Mouse (Mus musculus) MEL (cell line): ENCODE measurements around the gene Tmem175. TPM values are rescaled to one million over a fixed set of nuclear protein-coding genes. Genes with fewer than 3 reads are reported as not detected.

ENCODE experiments used
- DNase-seq: peaks from one replicate; pipeline ENCODE4 v3.0.0; 2011; ENCODE audit warnings: low read depth, low spot score
- H3K27ac ChIP-seq: 2 replicates; pipeline ENCODE4 v1.5.1; 2012; ENCODE audit warnings: low read depth, mild to moderate bottlenecking, control low read depth, low read length, moderate library complexity; ENCODE audit not compliant: control insufficient read depth
- H3K27me3 ChIP-seq, 2 experiments: fragments of 150-350 bp in 1 of 2; sonication (generic) in 1 of 2; 2 replicates each; pipeline ENCODE4 v1.6.1; 2012; ENCODE audit warnings: low read length in 2 of 2, mild to moderate bottlenecking in 2 of 2, improper control_type of control experiment in 1 of 2, moderate library complexity in 1 of 2; ENCODE audit not compliant: insufficient read depth in 2 of 2, control insufficient read depth in 1 of 2
- H3K36me3 ChIP-seq, 2 experiments: 2 replicates each; pipeline ENCODE4 v1.6.1; 2012 to 2014; ENCODE audit warnings: low read length in 2 of 2, improper control_type of control experiment in 1 of 2, inconsistent platforms in 1 of 2, mild to moderate bottlenecking in 1 of 2; ENCODE audit not compliant: insufficient read depth in 2 of 2, control insufficient read depth in 1 of 2
- H3K4me1 ChIP-seq, 2 experiments: fragments of 150-350 bp in 1 of 2; sonication (generic) in 1 of 2; 2 replicates each; pipeline ENCODE4 v1.6.1; 2012; ENCODE audit warnings: low read length in 2 of 2, improper control_type of control experiment in 1 of 2, mild to moderate bottlenecking in 1 of 2; ENCODE audit not compliant: insufficient read depth in 2 of 2, control insufficient read depth in 1 of 2
- H3K4me3 ChIP-seq, 2 experiments: fragments of 150-350 bp in 1 of 2; sonication (generic) in 1 of 2; 2 replicates each; pipeline ENCODE4 v1.5.1; 2012; ENCODE audit warnings: low read depth in 2 of 2, low read length in 2 of 2, mild to moderate bottlenecking in 2 of 2, moderate library complexity in 2 of 2, control low read depth in 1 of 2, improper control_type of control experiment in 1 of 2; ENCODE audit not compliant: control insufficient read depth in 1 of 2, insufficient read depth in 1 of 2
- H3K79me2 ChIP-seq: 2 replicates; pipeline ENCODE4 v1.6.1; 2012; ENCODE audit warnings: mild to moderate bottlenecking, low read length, moderate library complexity; ENCODE audit not compliant: control insufficient read depth, poor library complexity, insufficient read depth
- H3K9ac ChIP-seq: 2 replicates; pipeline ENCODE4 v1.6.1; 2012; ENCODE audit warnings: low read depth, mild to moderate bottlenecking, control low read depth, low read length, moderate library complexity; ENCODE audit not compliant: control insufficient read depth, poor library complexity, severe bottlenecking
- H3K9me3 ChIP-seq: fragments of 150-350 bp; sonication (generic); replicated peaks from 2 replicates; pipeline ENCODE4 v1.6.1; 2012; ENCODE audit warnings: mild to moderate bottlenecking, low read length, improper control_type of control experiment, moderate library complexity; ENCODE audit not compliant: insufficient read depth
- E2F4 ChIP-seq: IDR thresholded peaks from 2 replicates; pipeline ENCODE4 v1.6.1; 2011; ENCODE audit warnings: low read depth, low read length, improper control_type of control experiment, borderline replicate concordance
- ELF1 ChIP-seq: IDR thresholded peaks from 2 replicates; pipeline ENCODE4 v1.6.1; 2014; ENCODE audit warnings: low read depth, mild to moderate bottlenecking, inconsistent platforms, low read length, improper control_type of control experiment, moderate library complexity
- ETS1 ChIP-seq: IDR thresholded peaks from 2 replicates; pipeline ENCODE4 v1.6.1; 2012; ENCODE audit warnings: low read depth, mild to moderate bottlenecking, inconsistent platforms, low read length, improper control_type of control experiment, moderate library complexity
- GABPA ChIP-seq: IDR thresholded peaks from 2 replicates; pipeline ENCODE4 v1.6.1; 2012; ENCODE audit warnings: low read depth, mild to moderate bottlenecking, inconsistent platforms, low read length, improper control_type of control experiment, moderate library complexity
- GATA1 ChIP-seq: IDR thresholded peaks from 2 replicates; pipeline ENCODE4 v1.6.1; 2011; ENCODE audit warnings: low read depth, low read length, improper control_type of control experiment
- HCFC1 ChIP-seq: IDR thresholded peaks from 2 replicates; pipeline ENCODE4 v1.6.1; 2012; ENCODE audit warnings: low read depth, mild to moderate bottlenecking, inconsistent platforms, low read length, improper control_type of control experiment, moderate library complexity
- JUND ChIP-seq: IDR thresholded peaks from 2 replicates; pipeline ENCODE4 v1.6.1; 2011; ENCODE audit warnings: low read depth, mild to moderate bottlenecking, improper control_type of control experiment, low read length
- KAT2A ChIP-seq: conservative IDR thresholded peaks from 2 replicates; pipeline ENCODE4 v1.6.1; 2012; ENCODE audit warnings: low read depth, low read length, improper control_type of control experiment, inconsistent platforms
- MAX ChIP-seq: IDR thresholded peaks from 2 replicates; pipeline ENCODE4 v1.6.1; 2011; ENCODE audit warnings: low read length, improper control_type of control experiment
- MXI1 ChIP-seq: IDR thresholded peaks from 2 replicates; pipeline ENCODE4 v1.6.1; 2011; ENCODE audit warnings: mild to moderate bottlenecking, low read depth, low read length, improper control_type of control experiment
- NELFE ChIP-seq: IDR thresholded peaks from 2 replicates; pipeline ENCODE4 v1.6.1; 2011; ENCODE audit warnings: low read depth, low read length, improper control_type of control experiment
- NRF1 ChIP-seq: IDR thresholded peaks from 2 replicates; pipeline ENCODE4 v1.6.1; 2014; ENCODE audit warnings: low read depth, mild to moderate bottlenecking, inconsistent platforms, low read length, improper control_type of control experiment, moderate library complexity; ENCODE audit not compliant: poor library complexity, insufficient read depth, severe bottlenecking
- POLR2A ChIP-seq, 2 experiments: IDR thresholded peaks; 2 replicates each; pipeline ENCODE4 v1.6.1; 2011 to 2012; ENCODE audit warnings: low read length in 2 of 2, mild to moderate bottlenecking in 2 of 2, control low read depth in 1 of 2, improper control_type of control experiment in 1 of 2, low read depth in 1 of 2, moderate library complexity in 1 of 2; ENCODE audit not compliant: control insufficient read depth in 1 of 2, insufficient read depth in 1 of 2, poor library complexity in 1 of 2
- POLR2AphosphoS2 ChIP-seq: IDR thresholded peaks from 2 replicates; pipeline ENCODE4 v1.6.1; 2011; ENCODE audit warnings: low read length, improper control_type of control experiment
- SIN3A ChIP-seq: IDR thresholded peaks from 2 replicates; pipeline ENCODE4 v1.6.1; 2012; ENCODE audit warnings: low read length, improper control_type of control experiment, inconsistent platforms
- TAL1 ChIP-seq: IDR thresholded peaks from 2 replicates; pipeline ENCODE4 v1.6.1; 2012; ENCODE audit warnings: mild to moderate bottlenecking, inconsistent platforms, low read length, moderate library complexity, mixed read lengths
- TBP ChIP-seq: IDR thresholded peaks from 2 replicates; pipeline ENCODE4 v1.8.0; 2011; ENCODE audit warnings: low read depth, low read length, improper control_type of control experiment
- TCF12 ChIP-seq: IDR thresholded peaks from 2 replicates; pipeline ENCODE4 v1.6.1; 2014; ENCODE audit warnings: low read depth, mild to moderate bottlenecking, inconsistent platforms, low read length, improper control_type of control experiment, moderate library complexity
- UBTF ChIP-seq: IDR thresholded peaks from 2 replicates; pipeline ENCODE4 v1.6.1; 2012; ENCODE audit warnings: low read depth, mild to moderate bottlenecking, inconsistent platforms, low read length, improper control_type of control experiment, moderate library complexity, borderline replicate concordance; ENCODE audit not compliant: insufficient read depth
- USF1 ChIP-seq: IDR thresholded peaks from 2 replicates; pipeline ENCODE4 v1.6.1; 2014; ENCODE audit warnings: low read depth, mild to moderate bottlenecking, inconsistent platforms, low read length, improper control_type of control experiment, moderate library complexity
- USF2 ChIP-seq, 2 experiments: IDR thresholded peaks; 2 replicates each; pipeline ENCODE4 v1.6.1; 2011 to 2012; ENCODE audit warnings: improper control_type of control experiment in 2 of 2, low read length in 2 of 2, borderline replicate concordance in 1 of 2, inconsistent platforms in 1 of 2, low read depth in 1 of 2, mild to moderate bottlenecking in 1 of 2; ENCODE audit not compliant: insufficient read depth in 1 of 2
- ZKSCAN1 ChIP-seq: IDR thresholded peaks from 2 replicates; pipeline ENCODE4 v1.6.1; 2012; ENCODE audit warnings: low read depth, mild to moderate bottlenecking, inconsistent platforms, low read length, improper control_type of control experiment, moderate library complexity
- ZMIZ1 ChIP-seq: IDR thresholded peaks from 2 replicates; pipeline ENCODE4 v1.6.1; 2012; ENCODE audit warnings: low read depth, mild to moderate bottlenecking, inconsistent platforms, low read length, improper control_type of control experiment, moderate library complexity
- polyA plus RNA-seq, 2 experiments: library from polyadenylated mRNA; stranded (reverse) in 1 of 2; unstranded in 1 of 2; fragments of >175 nt in 1 of 2; fragments of >200 nt in 1 of 2; gene quantifications; 2 replicates each; pipeline versions ENCODE4 v1.2.1 to v1.2.4; 2012; ENCODE audit warnings: low replicate concordance in 2 of 2, low read depth in 1 of 2; ENCODE audit not compliant: insufficient read length in 2 of 2, insufficient read depth in 1 of 2, missing spikeins in 1 of 2
- total RNA-seq: library from RNA; depleted of rRNA; stranded (reverse); fragments of 300-350 nt; gene quantifications from 2 replicates; pipeline ENCODE4 v1.2.3, GENCODE M21; 2012

Tmem175 gene
- total and polyA plus RNA-seq, 3 experiments, result 19.3 to 39.2 TPM; not detected in 1

- peak within 1 kb of the TSS; percentile 92 to 95 for H3K4me3 ChIP-seq
- no peaks in the 10 kb centered on the region for H3K27me3 ChIP-seq
- H3K79me2 ChIP-seq, result peaks cover 13% of the 10 kb centered on the region
- peaks cover 0 to 2% of the 10 kb centered on the region in 2 experiments; a peak in 2 of 4 replicates for H3K36me3 ChIP-seq
- DNase-seq, result peak; percentile 49
- TF ChIP-seq SIN3A, result peak; percentile 65; the same call in 1 of the 2 replicates
- no peak for TF ChIP-seq HCFC1
- 0 out of 2 replicates have a peak, but pooled peaks have one; percentile 28 for TF ChIP-seq MAX
- H3K9ac ChIP-seq, result peak within 1 kb of the TSS; percentile 92
- H3K4me1 ChIP-seq, result peaks cover 4 to 14% of the 10 kb centered on the region in 2 experiments
- no peaks in the 10 kb centered on the region for H3K9me3 ChIP-seq
- H3K27ac ChIP-seq, result no peak within 1 kb of the TSS
Measured at GRCm38 (mm10) chr5:108659698-108660631, 30.4 kb downstream of the Tmem175 start, which contains the start of gene Idua. Idua (plus strand) TSS chr5:108660331.

- Histone ChIP-seq H3K36me3 (peaks cover 0 to 2% of the 10 kb centered on the region in 2 experiments; a peak in 2 of 4 replicates), H3K27ac (no peak overlapping the region), H3K4me1 (peaks cover 4 to 14% of the 10 kb centered on the region in 2 experiments), H3K79me2 (peaks cover 13% of the 10 kb centered on the region), H3K27me3 (no peaks in the 10 kb centered on the region), H3K9ac (peak overlapping the region; percentile 92), H3K9me3 (no peaks in the 10 kb centered on the region), H3K4me3 (peak overlapping the region; percentile 92 to 95)
- TF ChIP-seq TBP (0 out of 2 replicates have a peak, but pooled peaks have one; percentile 45), E2F4 (no peak), NRF1 (peak; percentile 82), TAL1 (no peak), ELF1 (peak; percentile 57), GABPA (no peak), ZMIZ1 (peak; percentile 71), JUND (no peak), MAX (0 out of 2 replicates have a peak, but pooled peaks have one; percentile 16), HCFC1 (peak; percentile 58; the same call in 1 of the 2 replicates), USF2 (IDR thresholded peaks at IDR 0.05; ENCODE audit: borderline replicate concordance in 1 of 2, insufficient read depth in 1 of 2, low read depth in 1 of 2, low read length in 2 of 2) (no peak), MXI1 (no peak; the same call in 1 of the 2 replicates), NELFE (peak; percentile 81), ZKSCAN1 (0 out of 2 replicates have a peak, but pooled peaks have one; percentile 28), GATA1 (no peak), ETS1 (no peak), UBTF (0 out of 2 replicates have a peak, but pooled peaks have one; percentile 18), TCF12 (peak; percentile 58), USF1 (peak; percentile 76), POLR2AphosphoS2 (peak; percentile 69; the same call in 1 of the 2 replicates), KAT2A (no peak), SIN3A (peak; percentile 71; the same call in 1 of the 2 replicates), POLR2A (IDR thresholded peaks at IDR 0.05; ENCODE audit: control insufficient read depth in 1 of 2, insufficient read depth in 1 of 2, low read depth in 1 of 2, low read length in 2 of 2, poor library complexity in 1 of 2) (peak; percentile 77 to 86)
- DNase-seq, result peak; percentile 91
Measured at GRCm38 (mm10) chr5:108660632-108661268, 31.2 kb downstream of the Tmem175 start.
